In the genomic region with DNA sequence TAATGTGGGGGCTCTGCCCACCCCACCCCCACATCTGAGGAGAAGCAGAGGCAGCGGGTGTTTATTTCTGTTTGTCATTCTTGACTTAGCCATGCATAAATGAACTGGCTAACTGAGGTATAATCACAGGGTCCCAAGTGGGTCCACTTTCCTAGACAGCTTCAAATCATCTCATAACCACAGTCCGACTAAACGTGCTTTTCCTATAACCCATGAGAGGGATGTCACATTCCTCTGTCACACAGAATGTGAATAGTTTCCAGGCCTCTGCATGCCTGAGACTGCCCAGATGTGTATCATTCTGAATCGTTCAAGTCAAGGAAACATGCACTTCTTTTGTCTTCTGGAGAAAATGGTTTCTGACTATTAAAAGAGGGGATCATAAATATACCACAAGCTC, we compare ENCODE assay signal across 23 mouse cellular contexts. TPM values are rescaled to one million over a fixed set of nuclear protein-coding genes. Genes with fewer than 3 reads are reported as not detected.
DNase-seq lines count a peak whose midpoint lies in the region; ATAC-seq lines count a peak whose summit lies in the region.
"Had no signal": no experiment of that assay in that cellular context is flagged by ENCODE, and none has a peak within 500 bp of the region (broad histone marks: within the 10 kb centered on the region; RNA-seq: fewer than 3 reads in every experiment).

No protein-coding gene starts in this region.

- peaks cover 3% of the 10 kb centered on the region for H3K27me3 ChIP-seq in midbrain, embryonic 11.5 days (ENCODE audit: control insufficient read depth, insufficient read depth, low read length)
- H3K27me3 ChIP-seq in midbrain, embryonic 10.5 days (ENCODE audit: low read depth, poor library complexity, severe bottlenecking): peaks cover 58% of the 10 kb centered on the region
- H3K27me3 ChIP-seq in embryonic facial prominence, embryonic 12.5 days: no peaks in the 10 kb centered on the region
- no peaks in the 10 kb centered on the region for H3K27me3 ChIP-seq in embryonic facial prominence, embryonic 15.5 days
- H3K27me3 ChIP-seq: heart, embryonic 13.5 days; hindbrain, embryonic 12.5 days had no signal

- 78% methylated on average over 4 of the region's 4 CpGs for WGBS in midbrain, embryonic 11.5 days
- WGBS in midbrain, embryonic 10.5 days: 80% methylated on average over 4 of the region's 4 CpGs
- 38% methylated on average over 4 of the region's 4 CpGs for WGBS in embryonic facial prominence, embryonic 12.5 days
- 18% methylated on average over 4 of the region's 4 CpGs for WGBS in embryonic facial prominence, embryonic 15.5 days

- no peak overlapping the region for H3K27ac ChIP-seq in midbrain, embryonic 11.5 days (ENCODE audit: low read depth, low read length)
- no peak overlapping the region for H3K27ac ChIP-seq in midbrain, embryonic 10.5 days (replicated peaks)
- H3K27ac ChIP-seq in embryonic facial prominence, embryonic 12.5 days: no peak overlapping the region; the same call in 1 of the 2 replicates
- peak overlapping the region; percentile 24; the same call in 1 of the 2 replicates for H3K27ac ChIP-seq in embryonic facial prominence, embryonic 15.5 days (replicated peaks)
- H3K27ac ChIP-seq: forebrain, embryonic 10.5 days; heart, embryonic 13.5 days; hindbrain, embryonic 12.5 days had no signal

- no peak overlapping the region for H3K4me2 ChIP-seq in midbrain, embryonic 11.5 days
- H3K4me2 ChIP-seq in embryonic facial prominence, embryonic 12.5 days (replicated peaks): no peak overlapping the region
- H3K4me2 ChIP-seq in embryonic facial prominence, embryonic 15.5 days (replicated peaks): no peak overlapping the region
- H3K4me2 ChIP-seq: heart, embryonic 13.5 days; hindbrain, embryonic 12.5 days had no signal

- peak; percentile 81 for DNase-seq in midbrain, embryonic 11.5 days (ENCODE audit: low spot score, missing footprints)
- no peak for DNase-seq in midbrain, embryonic 10.5 days (ENCODE audit: low spot score)
- peak; percentile 36 for DNase-seq in mesoderm, embryonic 11.5 days (ENCODE audit: low read depth, low spot score)
- no peak for DNase-seq in heart, postnatal 10 days
- DNase-seq in right cerebral cortex, postnatal 25 days: no peak
- DNase-seq: adrenal gland, adult 2 months; adrenal gland, postnatal 25 days; cerebellum, adult 18-20 months; cerebellum, postnatal 10 days; gastrocnemius, postnatal 36 days; heart, postnatal 4 days had no signal

- H3K4me1 ChIP-seq in midbrain, embryonic 11.5 days (ENCODE audit: control insufficient read depth, insufficient read depth, low read length): no peaks in the 10 kb centered on the region
- H3K4me1 ChIP-seq in midbrain, embryonic 10.5 days: peaks cover 16% of the 10 kb centered on the region
- peaks cover 21% of the 10 kb centered on the region; the same call in 1 of the 2 replicates for H3K4me1 ChIP-seq in embryonic facial prominence, embryonic 12.5 days
- peaks cover 29% of the 10 kb centered on the region for H3K4me1 ChIP-seq in embryonic facial prominence, embryonic 15.5 days
- H3K4me1 ChIP-seq: hindbrain, embryonic 12.5 days had no signal

- H3K9me3 ChIP-seq in midbrain, embryonic 11.5 days (ENCODE audit: control insufficient read depth, low read length): no peaks in the 10 kb centered on the region
- no peaks in the 10 kb centered on the region for H3K9me3 ChIP-seq in midbrain, embryonic 10.5 days (replicated peaks)
- no peaks in the 10 kb centered on the region for H3K9me3 ChIP-seq in embryonic facial prominence, embryonic 12.5 days
- no peaks in the 10 kb centered on the region for H3K9me3 ChIP-seq in embryonic facial prominence, embryonic 15.5 days (replicated peaks)
- H3K9me3 ChIP-seq: forebrain, embryonic 10.5 days; heart, embryonic 13.5 days; hindbrain, embryonic 12.5 days had no signal

- H3K36me3 ChIP-seq in midbrain, embryonic 11.5 days (ENCODE audit: control insufficient read depth, insufficient read depth, low read length): no peaks in the 10 kb centered on the region
- no peaks in the 10 kb centered on the region for H3K36me3 ChIP-seq in midbrain, embryonic 10.5 days
- no peaks in the 10 kb centered on the region for H3K36me3 ChIP-seq in embryonic facial prominence, embryonic 12.5 days
- no peaks in the 10 kb centered on the region for H3K36me3 ChIP-seq in embryonic facial prominence, embryonic 15.5 days
- H3K36me3 ChIP-seq: forebrain, embryonic 10.5 days; heart, embryonic 13.5 days; hindbrain, embryonic 12.5 days had no signal

- no peak overlapping the region for H3K4me3 ChIP-seq in midbrain, embryonic 11.5 days (ENCODE audit: low read depth, low read length)
- H3K4me3 ChIP-seq in midbrain, embryonic 10.5 days: no peak overlapping the region
- H3K4me3 ChIP-seq in embryonic facial prominence, embryonic 12.5 days: no peak overlapping the region
- H3K4me3 ChIP-seq in embryonic facial prominence, embryonic 15.5 days (replicated peaks): no peak overlapping the region
- H3K4me3 ChIP-seq: erythroblast, embryonic 14.5 days; forebrain, embryonic 10.5 days; heart, embryonic 13.5 days; hindbrain, embryonic 12.5 days had no signal

- no peak for ATAC-seq in midbrain, embryonic 11.5 days (ENCODE audit: low FRiP score)
- ATAC-seq in embryonic facial prominence, embryonic 12.5 days (ENCODE audit: insufficient number of reproducible peaks, insufficient read depth, low FRiP score, low TSS enrichment): peak; percentile 64
- peak; percentile 78 for ATAC-seq in embryonic facial prominence, embryonic 15.5 days (ENCODE audit: insufficient number of reproducible peaks, low FRiP score, low TSS enrichment, low read depth)
- ATAC-seq: forebrain, embryonic 14.5 days; hindbrain, embryonic 16.5 days; inflammation-experienced regulatory T-cells, adult 6 months had no signal

- no peak overlapping the region for H3K9ac ChIP-seq in midbrain, embryonic 11.5 days (ENCODE audit: low read length)
- H3K9ac ChIP-seq in embryonic facial prominence, embryonic 12.5 days: no peak overlapping the region
- no peak overlapping the region for H3K9ac ChIP-seq in embryonic facial prominence, embryonic 15.5 days
- H3K9ac ChIP-seq: heart, embryonic 13.5 days; hindbrain, embryonic 12.5 days had no signal

- intact Hi-C loops in heart, postnatal 10 days (cut with DNase I): no loop called here

RNA-seq across cellular contexts. Expression of a gene that starts 17.4 kb away (rescaled TPM):
- polyA plus RNA-seq in midbrain, embryonic 11.5 days (2014; fragmentation: Nextera tagmentation; extraction: Ambion mirVana): 0.42 TPM in 1 of 2 replicates, not detected in the other
- polyA plus RNA-seq in midbrain, embryonic 10.5 days (2016; fragmentation: Nextera tagmentation; extraction: Ambion mirVana): 0.84 and 1.8 TPM in 2 replicates
- polyA plus RNA-seq in embryonic facial prominence, embryonic 12.5 days (2016; fragmentation: Nextera tagmentation; extraction: Ambion mirVana): 13.9 and 16.9 TPM in 2 replicates
- polyA plus RNA-seq in embryonic facial prominence, embryonic 15.5 days (2015; fragmentation: Nextera tagmentation; extraction: Ambion mirVana): 31.0 and 33.3 TPM in 2 replicates
- not detected for total RNA-seq in heart, postnatal 10 days (2021)
- total RNA-seq: adrenal gland, adult 2 months; common myeloid progenitor, adult 5-6 weeks; ES-E14; gastrocnemius, adult 8-10 months; gastrocnemius, postnatal 36 days; heart, postnatal 4 days had no signal
- polyA plus RNA-seq: adrenal gland, adult 2 months; erythroblast, embryonic 14.5 days; heart, embryonic 13.5 days had no signal

Comparison
In these comparisons a context has a peak if more than half of its experiments do, and no peak if none do; other contexts are left out.
1. DNase-seq: peak in midbrain, embryonic 11.5 days (single experiment) and mesoderm, embryonic 11.5 days (single experiment); none in midbrain, embryonic 10.5 days (single experiment), heart, postnatal 10 days (0 of 2) and right cerebral cortex, postnatal 25 days (single experiment).